Mouse (Mus musculus) ES-E14 (cell line): ENCODE results near the gene Fgf12.

Experiments
- CHD2 ChIP-seq: IDR thresholded peaks from 2 replicates; pipeline ENCODE4 v1.6.1; 2014; ENCODE audit warnings: mild to moderate bottlenecking, low read depth, low read length, inconsistent platforms
- HCFC1 ChIP-seq: IDR thresholded peaks from 2 replicates; pipeline ENCODE4 v1.6.1; 2012; ENCODE audit warnings: low read length, inconsistent platforms, borderline replicate concordance; ENCODE audit not compliant: insufficient read depth

DNA sequence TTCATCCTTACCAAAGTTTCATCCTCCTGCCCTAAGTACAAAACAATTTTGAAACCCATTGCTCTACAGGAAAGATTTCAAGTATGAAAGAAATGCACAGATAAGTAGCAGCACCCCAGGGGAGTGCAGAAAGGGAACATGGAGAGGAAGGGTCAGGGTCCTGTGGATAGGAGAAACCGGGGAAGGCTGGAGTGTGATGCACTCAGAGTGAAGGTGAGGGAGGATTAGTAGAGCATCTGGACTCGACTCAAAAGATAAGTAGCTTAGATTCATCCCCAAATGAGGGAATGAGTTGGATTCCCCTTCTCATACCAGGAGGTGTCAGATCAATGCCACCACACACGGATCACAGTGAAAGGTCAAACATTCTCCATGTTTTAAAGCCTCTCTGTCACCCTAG, 46.2 kb downstream of the Fgf12 start:
- TF ChIP-seq CHD2 = no peak
- no peak for TF ChIP-seq HCFC1
